Comparison of ENCODE assay signal across 10 mouse cellular contexts in the genomic region with DNA sequence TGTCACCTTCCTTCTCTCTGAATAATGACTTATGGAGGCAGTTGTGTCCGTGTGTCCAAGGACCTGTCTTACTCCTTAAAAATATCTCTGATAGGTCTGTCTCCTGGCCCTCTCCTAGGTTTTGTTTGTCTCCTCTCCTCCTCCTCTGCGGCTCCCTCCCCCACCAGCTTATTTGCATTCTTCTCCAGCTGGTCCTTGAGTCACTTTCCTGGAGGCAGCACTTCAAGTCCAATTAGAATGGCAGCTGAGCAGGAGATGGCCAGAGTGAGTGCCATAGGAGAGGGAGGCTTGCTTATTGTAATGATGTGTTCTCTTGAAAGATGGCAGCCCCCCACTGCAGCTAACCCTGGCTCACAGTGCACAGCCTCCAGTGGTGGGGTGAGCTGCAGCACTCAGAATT. TPM values are rescaled to one million over a fixed set of nuclear protein-coding genes. Genes with fewer than 3 reads are reported as not detected.
DNase-seq lines count a peak whose midpoint lies in the region; ATAC-seq lines count a peak whose summit lies in the region.
"Had no signal": no experiment of that assay in that cellular context is flagged by ENCODE, and none has a peak within 500 bp of the region (broad histone marks: within the 10 kb centered on the region; RNA-seq: fewer than 3 reads in every experiment).

No protein-coding gene starts in this region.

- no peaks in the 10 kb centered on the region for H3K9me3 ChIP-seq in forebrain, embryonic 16.5 days (ENCODE audit: control insufficient read depth, low read length)
- H3K9me3 ChIP-seq in neural tube, embryonic 14.5 days (ENCODE audit: control insufficient read depth, low read length) = no peaks in the 10 kb centered on the region
- H3K9me3 ChIP-seq: G1E had no signal

- intact Hi-C loops in left cerebral cortex, postnatal 4 days (cut with DNase I) = no loop called here

- no peak overlapping the region for H3K4me2 ChIP-seq in forebrain, embryonic 16.5 days (ENCODE audit: low read length)
- no peak overlapping the region for H3K4me2 ChIP-seq in neural tube, embryonic 14.5 days (ENCODE audit: low read depth, low read length)

- no peak overlapping the region for H3K4me3 ChIP-seq in forebrain, embryonic 16.5 days (replicated peaks; ENCODE audit: low read length)
- H3K4me3 ChIP-seq in neural tube, embryonic 14.5 days (ENCODE audit: low read depth, low read length) = no peak overlapping the region
- H3K4me3 ChIP-seq: megakaryocyte, embryonic 14.5 days had no signal

- H3K27ac ChIP-seq in forebrain, embryonic 16.5 days (ENCODE audit: low read length) = peak overlapping the region; percentile 10; the same call in 1 of the 2 replicates
- no peak overlapping the region for H3K27ac ChIP-seq in neural tube, embryonic 14.5 days (ENCODE audit: low read depth, low read length)

- no peaks in the 10 kb centered on the region for H3K27me3 ChIP-seq in forebrain, embryonic 16.5 days (replicated peaks; ENCODE audit: control insufficient read depth, insufficient read depth, low read length)
- no peaks in the 10 kb centered on the region for H3K27me3 ChIP-seq in neural tube, embryonic 14.5 days (ENCODE audit: control insufficient read depth, insufficient read depth, low read length)
- H3K27me3 ChIP-seq: megakaryocyte, embryonic 14.5 days had no signal

- ATAC-seq in forebrain, embryonic 16.5 days = peak; percentile 70
- ATAC-seq in neural tube, embryonic 14.5 days (ENCODE audit: low read depth) = peak; percentile 38; the same call in 1 of the 2 replicates
- ATAC-seq in granulocyte monocyte progenitor cell, adult 5-6 weeks (replicated peaks; ENCODE audit: poor library complexity, severe bottlenecking) = no peak

- H3K4me1 ChIP-seq in forebrain, embryonic 16.5 days (replicated peaks; ENCODE audit: control insufficient read depth, insufficient read depth, low read length) = peaks cover 22% of the 10 kb centered on the region
- H3K4me1 ChIP-seq in neural tube, embryonic 14.5 days (ENCODE audit: control insufficient read depth, insufficient read depth, low read length) = peaks cover 12% of the 10 kb centered on the region

- H3K9ac ChIP-seq in forebrain, embryonic 16.5 days (replicated peaks; ENCODE audit: low read depth, low read length) = no peak overlapping the region
- no peak overlapping the region for H3K9ac ChIP-seq in neural tube, embryonic 14.5 days (replicated peaks; ENCODE audit: low read depth, low read length)

- H3K36me3 ChIP-seq in forebrain, embryonic 16.5 days (ENCODE audit: control insufficient read depth, insufficient read depth) = no peaks in the 10 kb centered on the region
- H3K36me3 ChIP-seq in neural tube, embryonic 14.5 days (ENCODE audit: control insufficient read depth, insufficient read depth, low read length) = no peaks in the 10 kb centered on the region

- 5% methylated on average over 2 of the region's 2 CpGs for WGBS in forebrain, embryonic 16.5 days
- 11% methylated on average over 2 of the region's 2 CpGs for whole genome bisulfite sequencing in neural tube, embryonic 14.5 days

- peak; percentile 58 to 65 for DNase-seq in layer of hippocampus, adult 18-20 months (ENCODE audit: low spot score in 2 of 2)
- no peak for DNase-seq in layer of hippocampus, postnatal 25 days (ENCODE audit: extremely low spot score in 1 of 2, low spot score in 1 of 2)
- DNase-seq in left cerebral cortex, postnatal 4 days = peak; percentile 75
- no peak for DNase-seq in kidney, postnatal 25 days
- DNase-seq in heart, adult 8-10 months (ENCODE audit: low spot score) = no peak

RNA-seq across cellular contexts. Expression of a gene that starts 54.4 kb away (rescaled TPM):
- 10 to 100 TPM; 25.6 to 25.8 TPM for total RNA-seq in layer of hippocampus, adult 18-20 months (2021)
- total RNA-seq in layer of hippocampus, postnatal 25 days (2021) = 10 to 100 TPM; 23.0 to 27.0 TPM
- polyA plus RNA-seq in forebrain, embryonic 16.5 days (2015; fragmentation: Nextera tagmentation; extraction: Ambion mirVana) = 83.3 and 96.3 TPM in 2 replicates
- total RNA-seq in left cerebral cortex, postnatal 4 days (2021) = 10 to 100 TPM; 20.5 to 21.6 TPM
- 47.4 and 58.2 TPM in 2 replicates for polyA plus RNA-seq in neural tube, embryonic 14.5 days (2014; fragmentation: Nextera tagmentation; extraction: Ambion mirVana)
- 10 to 100 TPM; 59.5 to 74.2 (median 70.5) TPM for total RNA-seq in heart, adult 8-10 months (2022)
- total RNA-seq in granulocyte monocyte progenitor cell, adult 5-6 weeks (2014; fragmentation: Nextera tagmentation) = 39.9 and 43.5 TPM in 2 replicates
- 40.6 and 53.1 TPM in 2 replicates for total RNA-seq in granulocyte monocyte progenitor cell, adult 5-6 weeks (2017)

Comparison
In these comparisons a context has a peak if more than half of its experiments do, and no peak if none do; other contexts are left out.
1. DNase-seq: peak in layer of hippocampus, adult 18-20 months (2 of 2) and left cerebral cortex, postnatal 4 days (single experiment); none in layer of hippocampus, postnatal 25 days (0 of 2), kidney, postnatal 25 days (0 of 2) and heart, adult 8-10 months (single experiment).